Mouse (Mus musculus) cerebellum, postnatal 36 days (tissue): Measurements from ENCODE around the gene Dpf2.

ENCODE experiments used
- DNase-seq, 2 experiments: peaks; one replicate each; pipeline ENCODE4 v3.0.0; 2021 to 2022; ENCODE audit warnings: mixed read lengths in 2 of 2

The Dpf2 gene

DNA sequence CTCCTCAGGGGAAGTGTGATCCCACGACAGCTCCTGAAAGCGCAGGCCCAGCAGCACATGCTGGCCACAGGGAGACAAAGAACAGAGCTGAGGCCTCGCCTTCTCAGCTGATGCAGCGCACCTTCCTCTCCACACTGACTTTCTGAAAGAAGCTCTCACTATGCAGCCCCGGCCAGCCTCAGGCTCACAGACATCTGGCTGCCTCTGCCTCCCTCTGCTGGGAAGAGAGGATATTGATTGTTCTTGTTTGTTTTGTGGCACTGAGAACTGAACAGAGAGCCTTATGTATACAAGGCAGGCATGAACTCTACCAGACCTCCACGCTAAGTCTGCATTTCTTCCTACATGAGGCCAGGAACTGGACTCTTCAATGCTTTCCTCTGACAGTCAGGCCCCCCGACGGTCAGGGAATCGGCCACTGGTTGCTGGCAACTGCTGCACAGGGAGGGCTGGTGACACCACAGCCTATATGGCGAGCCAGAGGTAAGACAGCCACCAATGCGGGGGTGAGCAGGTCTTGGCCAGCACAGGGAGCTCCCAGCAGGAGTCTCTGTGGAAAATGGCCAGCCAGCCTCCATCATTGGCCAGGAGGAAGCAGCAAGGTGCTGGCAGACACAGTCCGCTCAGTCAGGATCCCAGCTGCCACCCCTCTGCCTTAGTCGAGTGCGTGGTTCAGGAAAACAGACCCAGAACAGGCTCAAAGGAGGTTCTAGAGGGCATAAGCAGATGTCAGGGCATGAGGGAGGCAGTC, 50.3 kb downstream of the Dpf2 start:
- DNase-seq, result peak; percentile 25 to 35

- DNase-seq, result no peak
Measured at GRCm38 (mm10) chr19:5856604-5857003, 56.2 kb downstream of the Dpf2 start.

- DNase-seq, result no peak
Measured at GRCm38 (mm10) chr19:5852035-5852722, 60.6 kb downstream of the Dpf2 start.

GRCm38 (mm10) chr19:5851481-5851971, 61.3 kb downstream of the Dpf2 start:
- no peak for DNase-seq

DNA sequence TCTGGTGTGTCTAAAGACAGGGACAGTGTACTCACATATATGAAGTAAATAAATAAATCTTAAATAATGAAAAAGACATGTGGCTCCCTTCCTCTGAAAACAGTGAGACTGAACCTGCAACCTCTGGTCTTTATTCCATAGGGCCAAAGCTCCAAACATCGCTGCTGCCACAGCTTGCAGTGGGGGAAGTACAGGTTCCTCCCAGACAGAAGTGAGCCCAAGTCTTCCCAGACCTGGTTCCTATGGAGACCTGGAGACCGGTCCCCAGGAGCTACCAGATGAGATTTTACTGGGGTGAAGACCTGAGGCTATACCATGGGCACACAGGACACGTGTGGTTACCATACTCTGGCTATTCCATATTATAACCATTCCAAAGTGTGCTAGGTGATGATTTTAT, 62.0 kb downstream of the Dpf2 start:
- no peak for DNase-seq

DNA sequence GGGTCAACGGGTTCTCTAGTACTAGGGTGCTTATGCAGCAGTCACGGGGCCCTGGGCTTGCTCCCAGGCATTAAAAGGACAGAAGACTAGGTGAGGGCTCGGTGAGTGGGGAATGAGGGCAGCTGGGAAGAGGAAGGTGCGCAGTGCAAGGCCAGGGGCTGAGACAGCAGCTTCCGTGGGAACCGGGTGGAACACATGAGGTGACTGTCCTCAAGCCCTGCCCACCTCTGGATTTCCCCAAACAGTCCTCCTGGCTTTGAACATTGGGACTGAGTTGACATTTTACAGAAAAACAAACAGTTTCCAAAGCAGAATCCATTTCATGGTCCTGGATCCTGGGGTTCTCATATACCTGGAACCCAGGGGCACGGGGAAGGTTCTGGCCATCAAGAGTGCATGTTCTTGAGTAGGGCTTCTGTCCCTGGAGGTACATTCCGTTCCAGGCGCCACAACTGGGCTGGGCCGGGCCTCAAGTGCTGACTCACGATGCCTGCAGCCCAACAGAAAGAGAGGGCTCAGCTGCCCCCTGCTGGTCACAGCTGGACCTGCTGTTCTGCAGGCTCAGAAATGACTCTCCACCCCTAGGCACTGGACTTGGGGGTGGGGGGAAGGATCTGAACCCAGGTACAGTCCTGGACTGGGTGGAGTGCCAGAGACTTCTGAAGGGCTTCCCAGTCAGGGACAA, 62.8 kb downstream of the Dpf2 start:
- peak; percentile 95 to 97 for DNase-seq

DNA sequence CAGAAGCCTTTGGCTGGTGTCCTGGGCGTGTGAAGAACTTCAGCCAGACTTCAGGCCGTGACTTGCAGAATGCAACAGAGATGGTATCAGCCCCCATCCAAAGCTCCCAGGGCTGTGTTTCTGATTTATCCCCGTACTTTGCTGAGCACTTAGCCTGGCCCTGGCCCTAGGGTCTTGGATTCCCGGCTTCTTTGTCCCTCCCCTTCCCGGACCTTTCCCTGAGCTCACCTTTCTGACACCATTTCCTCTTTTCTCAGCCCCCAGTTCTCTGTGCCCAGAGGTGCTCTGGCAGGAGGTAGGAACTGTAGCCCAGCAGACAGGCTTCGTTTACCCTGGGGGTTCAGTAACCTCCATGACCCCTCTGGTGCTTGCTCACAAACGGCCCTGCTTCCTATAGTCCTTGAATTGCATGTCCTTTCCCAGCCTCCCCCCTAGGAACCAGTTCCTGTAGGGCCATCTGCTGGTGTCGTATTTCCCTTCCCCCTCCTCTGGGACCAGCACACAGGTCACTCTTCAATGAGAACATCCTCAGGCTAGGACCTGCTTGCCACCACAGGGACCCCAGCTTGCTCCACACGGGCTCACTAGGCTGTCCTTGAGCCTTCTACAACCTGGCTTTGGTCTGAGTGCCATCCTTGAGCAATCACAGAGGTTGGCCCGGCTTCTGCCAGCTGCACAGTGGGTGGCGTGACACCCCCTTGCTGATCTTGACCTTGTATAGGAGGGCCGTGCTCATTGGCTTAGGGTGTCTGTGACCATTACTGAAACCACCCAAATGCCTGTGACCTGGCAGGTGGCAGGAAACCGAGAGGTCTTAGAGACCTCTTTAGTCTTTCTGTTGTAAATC, 63.8 kb downstream of the Dpf2 start:
- peak; percentile 57 to 67 for DNase-seq

DNA sequence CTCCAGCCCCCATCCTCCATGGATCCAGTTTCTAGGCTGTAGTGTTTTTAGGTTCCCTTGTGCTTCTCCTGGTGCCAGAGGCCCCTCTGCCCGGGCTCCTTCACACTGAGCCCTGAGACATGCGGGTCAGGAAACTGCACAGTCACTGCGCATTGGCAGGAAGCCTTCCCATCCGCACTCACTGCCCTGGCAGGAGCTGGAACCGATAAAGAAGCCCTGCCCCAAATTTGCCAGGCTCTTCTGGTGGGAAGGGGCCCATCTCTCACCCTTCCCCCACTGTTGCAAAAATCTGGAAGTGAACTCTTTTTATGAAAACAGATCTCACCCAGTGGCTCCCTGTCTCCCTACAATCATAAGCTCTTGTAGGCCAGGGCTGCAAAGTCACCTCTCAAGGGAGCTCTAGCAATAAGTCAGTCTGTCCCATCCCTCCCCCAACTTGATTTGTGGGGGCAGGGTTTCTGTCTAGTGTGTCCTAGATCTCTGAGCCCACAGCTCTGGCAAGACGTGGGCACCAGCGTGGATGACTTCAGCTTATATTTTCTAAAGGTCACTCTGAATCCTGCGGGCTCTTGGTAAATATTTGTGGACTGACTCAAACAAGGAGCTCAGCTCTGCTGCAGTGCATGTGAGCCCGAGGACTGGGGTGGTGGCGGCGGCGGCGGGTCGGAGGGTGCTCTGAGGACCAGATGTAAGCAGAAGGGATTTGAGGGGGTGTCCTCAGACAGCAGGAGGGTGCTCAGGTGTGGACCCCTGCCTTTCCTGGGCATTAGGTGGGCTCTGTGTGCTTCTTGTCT, 64.6 kb downstream of the Dpf2 start:
- peak; percentile 74 to 75 for DNase-seq

GRCm38 (mm10) chr19:5847306-5847796, 65.5 kb downstream of the Dpf2 start:
- DNase-seq, result peak; percentile 34 to 56

DNA sequence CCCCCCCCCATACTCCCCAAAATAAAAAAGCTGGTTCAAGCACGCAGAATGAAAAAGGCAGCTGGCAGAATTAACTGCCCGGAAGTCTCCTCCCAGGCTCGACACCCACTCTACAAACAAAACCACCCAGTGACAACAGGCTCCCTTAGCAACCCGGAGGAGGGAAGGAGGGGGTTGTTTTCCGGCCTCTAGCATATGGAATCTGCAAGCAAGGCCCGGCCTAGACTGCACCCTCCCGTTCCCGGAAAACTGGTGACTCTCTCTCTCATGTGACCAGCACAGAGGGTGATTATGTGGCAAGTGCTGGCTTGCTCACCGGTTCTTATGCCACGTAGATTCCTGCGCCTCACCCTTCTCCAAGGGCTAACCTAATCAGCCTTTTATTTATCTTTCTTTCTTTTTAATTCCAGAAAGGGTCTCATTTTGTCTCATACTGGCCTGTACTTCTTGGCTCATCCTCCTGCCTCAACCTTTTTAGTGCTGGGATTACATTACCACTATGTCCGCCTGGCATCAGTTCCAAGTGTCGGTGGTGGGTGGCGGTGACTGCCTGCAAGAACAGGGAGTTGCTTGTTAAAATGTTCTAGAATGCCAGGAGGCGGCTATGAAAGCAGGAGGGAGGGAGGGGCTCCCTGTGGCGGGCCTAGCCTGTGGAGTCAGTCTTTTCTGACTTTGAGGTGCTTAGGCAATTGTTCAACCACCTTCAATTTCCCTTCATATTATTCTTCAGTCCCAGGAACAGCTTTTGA, 66.1 kb downstream of the Dpf2 start:
- DNase-seq, result peak; percentile 86 to 88
